Mouse (Mus musculus): ENCODE data around the gene Agap1.

Gene Agap1

DNA sequence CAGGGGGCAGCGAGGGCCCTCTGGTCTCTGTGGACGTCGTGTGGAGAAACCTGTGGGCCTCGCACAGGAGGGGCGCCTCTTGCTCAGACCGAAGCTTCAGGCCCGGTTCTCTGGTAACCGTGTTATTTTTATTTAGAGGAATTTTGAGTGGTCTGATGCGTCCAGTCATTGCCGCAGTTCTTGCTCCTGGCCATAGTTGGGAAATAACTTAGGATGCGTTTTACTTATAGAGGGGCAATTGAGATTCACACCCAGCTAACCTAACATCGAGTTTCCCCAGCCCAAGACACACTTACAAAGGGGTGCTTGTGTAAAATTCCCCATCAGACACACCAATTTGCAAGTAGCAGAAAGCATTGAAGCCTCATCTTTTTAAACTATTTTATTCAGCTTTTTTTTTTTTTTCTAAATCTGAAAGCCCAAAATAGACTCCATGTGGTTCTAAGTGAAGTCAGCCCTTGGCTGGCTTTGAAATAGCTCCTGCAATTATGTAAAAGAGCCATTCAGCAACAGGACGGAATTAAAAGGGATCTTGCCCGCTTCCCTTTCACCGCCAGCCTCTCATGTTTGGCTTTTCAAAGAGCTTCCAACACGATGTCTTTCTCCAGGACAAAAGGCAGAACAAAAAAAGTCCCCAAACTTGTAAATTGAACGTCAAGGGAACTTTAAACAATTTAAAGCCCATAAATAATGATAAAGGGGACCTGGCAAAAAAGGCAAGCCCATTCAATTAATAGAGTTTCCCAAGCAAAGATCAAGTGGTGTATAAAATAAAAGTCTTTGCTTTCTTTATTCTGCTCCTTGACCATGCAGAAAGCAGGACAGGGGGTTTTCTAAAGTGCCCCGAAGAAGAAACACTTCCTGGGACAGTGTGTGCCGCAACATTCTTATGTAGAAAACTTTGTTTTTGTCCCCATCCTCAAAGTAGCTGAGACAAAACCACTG, 480.0 kb downstream of the Agap1 start:
- no peak for DNase-seq (ENCODE audit: low spot score)

- no peak for DNase-seq (ENCODE audit: low spot score)
Observed at GRCm38 (mm10) chr1:89935493-89936348, 481.1 kb downstream of the Agap1 start.

GRCm38 (mm10) chr1:89938884-89939595, 484.4 kb downstream of the Agap1 start:
- no peak for DNase-seq (ENCODE audit: low spot score)

DNA sequence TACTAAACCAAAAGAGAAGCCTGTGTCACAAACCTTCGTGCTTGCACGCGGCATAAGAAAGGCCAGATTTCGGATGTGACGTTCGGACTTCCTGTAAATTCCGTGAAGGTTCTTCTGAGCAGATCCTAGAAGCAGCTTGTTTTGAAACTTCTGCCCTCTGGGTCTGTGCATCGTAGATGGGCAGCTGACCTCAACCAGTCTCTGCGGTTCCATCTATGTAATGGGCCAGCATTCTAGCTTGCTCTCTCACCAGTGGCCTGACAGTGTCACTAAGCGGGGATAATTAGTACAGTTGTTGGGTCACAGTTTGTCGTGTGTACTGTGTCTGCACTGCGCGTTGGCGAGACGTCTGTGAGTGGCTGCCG, 485.0 kb downstream of the Agap1 start:
- DNase-seq (ENCODE audit: low spot score), result no peak

GRCm38 (mm10) chr1:89939981-89940726, 485.5 kb downstream of the Agap1 start:
- peak; percentile 51 for DNase-seq (ENCODE audit: low spot score)

DNA sequence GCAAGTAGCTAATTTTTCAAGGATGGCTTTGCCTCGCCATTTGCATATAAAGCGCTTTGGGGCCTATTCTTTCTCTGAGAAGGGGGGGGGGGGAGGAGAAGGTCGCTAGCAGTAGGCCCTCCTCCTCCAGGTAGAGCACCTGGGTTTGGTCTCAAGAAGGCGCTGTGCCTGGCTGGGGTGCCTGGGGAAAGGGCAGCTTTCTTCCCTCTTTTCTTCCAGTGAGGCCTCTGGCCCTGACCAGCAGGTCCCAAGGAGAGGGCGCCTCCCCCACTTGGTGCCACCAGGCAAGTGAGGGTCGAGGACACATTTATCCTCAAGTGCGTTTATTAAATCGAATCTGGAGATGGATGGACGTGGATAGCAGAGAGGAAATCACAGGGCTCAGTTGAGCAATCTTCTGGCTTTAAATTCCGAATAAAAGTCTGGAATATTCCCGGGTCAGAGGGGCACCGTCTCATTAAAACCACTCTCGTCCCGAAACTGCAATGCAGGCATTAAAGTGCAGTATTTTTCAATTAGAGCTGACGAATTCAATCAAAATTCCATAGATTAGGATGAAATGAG, 486.4 kb downstream of the Agap1 start:
- DNase-seq (ENCODE audit: low spot score), result no peak

GRCm38 (mm10) chr1:89941701-89942381, 487.2 kb downstream of the Agap1 start:
- DNase-seq (ENCODE audit: low spot score), result no peak

DNA sequence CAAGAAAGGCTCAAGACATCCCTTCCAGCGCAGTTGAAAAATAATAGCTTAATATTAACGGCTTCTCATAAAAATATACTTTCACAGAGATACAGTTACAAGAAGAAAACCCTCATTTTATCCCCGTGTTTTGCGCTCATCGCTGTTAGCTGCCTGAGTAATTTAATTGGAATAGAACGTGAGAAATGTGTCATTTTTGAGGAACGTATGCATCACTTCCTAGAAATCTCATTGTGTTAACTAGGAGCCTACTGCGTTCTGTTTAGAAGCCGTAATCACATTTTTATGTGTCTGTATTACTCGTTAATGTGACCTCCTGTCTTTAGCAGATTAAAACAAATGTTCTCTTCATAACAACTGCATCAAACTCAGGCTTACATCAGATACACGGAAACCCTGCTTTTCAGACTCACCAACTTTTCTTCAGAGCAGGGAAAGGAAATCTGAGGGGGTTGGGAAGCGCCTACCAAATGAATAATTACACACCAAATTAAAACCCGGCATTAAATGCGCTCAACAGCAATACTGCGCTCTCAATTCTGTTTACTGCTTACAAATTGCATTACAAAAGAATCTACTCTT, 487.9 kb downstream of the Agap1 start:
- no peak for DNase-seq (ENCODE audit: low spot score)

GRCm38 (mm10) chr1:89943202-89943601, 488.6 kb downstream of the Agap1 start:
- peak; percentile 41 for DNase-seq (ENCODE audit: low spot score)
